Mouse (Mus musculus): ENCODE results near the gene Coq4. TPM values are rescaled to one million over a fixed set of nuclear protein-coding genes. Genes with fewer than 3 reads are reported as not detected.

Gene Coq4
- polyA plus RNA-seq, 1 experiment from 2014 or later, result 11.4 TPM

DNA sequence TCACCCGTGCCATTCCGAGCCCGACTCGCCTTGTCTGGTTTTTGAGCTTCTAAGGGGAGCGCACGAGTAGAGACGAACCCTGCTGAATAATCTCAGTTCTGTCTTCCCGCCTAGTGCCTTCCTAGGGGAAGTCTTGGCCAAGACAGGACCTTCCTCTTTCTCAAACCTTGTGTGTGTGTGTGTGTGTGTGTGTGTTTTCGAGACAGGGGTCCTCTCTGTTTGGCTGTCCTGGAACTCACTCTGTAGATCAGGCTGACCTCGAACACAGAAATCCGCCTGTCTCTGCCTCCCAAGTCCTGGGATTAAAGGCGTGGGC, 40.4 kb downstream of the Coq4 start:
- H3K27me3 ChIP-seq, result no peaks in the 10 kb centered on the region
- H3K9ac ChIP-seq, result peak overlapping the region; percentile 75
- H3K27ac ChIP-seq (replicated peaks), result peak overlapping the region; percentile 68; the same call in 1 of the 2 replicates
- ATAC-seq (ENCODE audit: insufficient read depth), result peak; percentile 20; the same call in 1 of the 2 replicates
- H3K36me3 ChIP-seq (replicated peaks), result peaks cover 7% of the 10 kb centered on the region
- H3K4me3 ChIP-seq (replicated peaks), result peak overlapping the region; percentile 87
- under 1% methylated on average over 12 of the region's 12 CpGs for WGBS (ENCODE audit: insufficient replicate concordance)
- peak overlapping the region; percentile 80 for H3K4me2 ChIP-seq
- peaks cover 30% of the 10 kb centered on the region for H3K4me1 ChIP-seq (replicated peaks)
- no peaks in the 10 kb centered on the region for H3K9me3 ChIP-seq (replicated peaks)

DNA sequence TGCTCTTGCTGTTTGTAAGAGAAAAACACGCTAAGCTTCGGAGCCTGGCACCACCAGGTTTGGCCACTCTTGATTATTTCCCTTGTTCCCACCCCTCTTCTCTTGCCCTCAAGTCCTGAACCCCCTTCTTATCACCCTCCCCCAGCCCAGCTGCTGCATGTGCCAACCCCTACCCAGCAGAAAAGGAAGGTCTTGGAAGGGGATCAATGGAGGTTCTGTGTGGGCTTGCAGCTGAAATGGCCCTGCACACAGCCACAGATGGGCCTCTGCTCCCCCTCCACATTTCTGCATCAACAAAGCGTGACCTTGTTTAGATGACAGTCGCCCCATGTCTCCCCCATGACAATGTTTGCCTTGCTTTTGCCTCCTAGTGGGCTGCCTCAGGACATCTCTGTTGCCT, 43.8 kb downstream of the Coq4 start:
- no peak overlapping the region for H3K27ac ChIP-seq (replicated peaks)
- H3K27me3 ChIP-seq, result no peaks in the 10 kb centered on the region
- H3K4me2 ChIP-seq, result no peak overlapping the region
- no peaks in the 10 kb centered on the region for H3K9me3 ChIP-seq (replicated peaks)
- 86% methylated on average over 4 of the region's 4 CpGs for WGBS (ENCODE audit: insufficient replicate concordance)
- H3K9ac ChIP-seq, result no peak overlapping the region
- no peak overlapping the region for H3K4me3 ChIP-seq (replicated peaks)
- peaks cover 24% of the 10 kb centered on the region for H3K4me1 ChIP-seq (replicated peaks)
- peaks cover 22% of the 10 kb centered on the region for H3K36me3 ChIP-seq (replicated peaks)
- ATAC-seq (ENCODE audit: insufficient read depth), result no peak

DNA sequence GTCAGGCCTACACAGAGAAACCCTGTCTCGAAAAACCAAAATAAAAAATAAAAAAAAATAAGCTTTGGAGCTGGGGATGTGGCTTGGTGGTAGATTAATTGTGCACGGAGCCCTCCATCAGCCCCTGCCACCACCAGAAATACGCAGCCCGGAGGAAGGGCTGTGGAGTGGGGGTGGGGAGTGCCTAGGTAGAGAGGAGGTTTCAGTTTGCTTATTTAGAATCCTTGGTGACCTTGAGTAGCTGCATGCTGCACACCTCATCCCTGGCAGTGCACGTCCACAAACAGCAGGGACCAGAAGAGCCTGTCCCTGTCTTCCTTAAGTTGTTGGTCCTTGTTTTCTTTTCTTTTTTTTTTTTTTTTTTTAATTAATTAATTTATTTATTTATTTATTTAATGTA, 46.5 kb downstream of the Coq4 start:
- H3K4me2 ChIP-seq, result no peak overlapping the region
- H3K4me1 ChIP-seq (replicated peaks), result peaks cover 7% of the 10 kb centered on the region; the same call in 1 of the 2 replicates
- H3K9ac ChIP-seq, result no peak overlapping the region
- no peak for ATAC-seq (ENCODE audit: insufficient read depth)
- H3K9me3 ChIP-seq (replicated peaks), result no peaks in the 10 kb centered on the region
- no peaks in the 10 kb centered on the region for H3K27me3 ChIP-seq
- H3K4me3 ChIP-seq (replicated peaks), result no peak overlapping the region
- peaks cover 31% of the 10 kb centered on the region for H3K36me3 ChIP-seq (replicated peaks)
- H3K27ac ChIP-seq (replicated peaks), result no peak overlapping the region
- WGBS (ENCODE audit: insufficient replicate concordance), result 78% methylated on average over 5 of the region's 5 CpGs

DNA sequence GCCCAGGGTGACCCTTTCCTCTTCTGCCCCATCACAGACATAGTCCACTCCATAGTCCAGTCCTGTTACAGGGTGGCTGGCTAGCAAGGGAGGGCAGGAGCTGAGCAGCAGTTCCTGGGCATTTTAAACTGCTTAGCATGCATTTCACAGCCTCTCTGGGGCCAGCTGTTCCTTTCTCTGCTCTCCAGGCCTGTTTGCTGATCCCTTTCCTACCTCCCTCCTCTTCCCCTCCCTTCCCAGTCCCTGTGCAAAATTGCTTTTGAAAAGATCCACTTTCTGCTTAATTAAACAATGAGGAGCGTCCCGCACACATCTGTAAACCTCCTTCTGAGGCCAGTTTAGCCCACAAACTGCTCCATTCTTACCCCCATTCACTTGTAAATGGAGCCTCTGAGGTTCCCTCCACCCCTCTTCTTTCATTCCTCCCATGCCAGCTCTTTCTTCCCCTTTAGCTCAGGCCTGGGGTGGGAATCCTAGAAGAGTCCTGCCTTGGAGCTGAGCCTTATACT, 48.2 kb downstream of the Coq4 start:
- no peaks in the 10 kb centered on the region for H3K27me3 ChIP-seq
- H3K4me3 ChIP-seq (replicated peaks), result no peak overlapping the region
- no peaks in the 10 kb centered on the region for H3K9me3 ChIP-seq (replicated peaks)
- H3K36me3 ChIP-seq (replicated peaks), result peaks cover 33% of the 10 kb centered on the region
- no peaks in the 10 kb centered on the region; the same call in 1 of the 2 replicates for H3K4me1 ChIP-seq (replicated peaks)
- 87% methylated on average over 2 of the region's 2 CpGs for WGBS (ENCODE audit: insufficient replicate concordance)
- H3K9ac ChIP-seq, result no peak overlapping the region
- ATAC-seq (ENCODE audit: insufficient read depth), result no peak
- no peak overlapping the region for H3K27ac ChIP-seq (replicated peaks)
- H3K4me2 ChIP-seq, result no peak overlapping the region

DNA sequence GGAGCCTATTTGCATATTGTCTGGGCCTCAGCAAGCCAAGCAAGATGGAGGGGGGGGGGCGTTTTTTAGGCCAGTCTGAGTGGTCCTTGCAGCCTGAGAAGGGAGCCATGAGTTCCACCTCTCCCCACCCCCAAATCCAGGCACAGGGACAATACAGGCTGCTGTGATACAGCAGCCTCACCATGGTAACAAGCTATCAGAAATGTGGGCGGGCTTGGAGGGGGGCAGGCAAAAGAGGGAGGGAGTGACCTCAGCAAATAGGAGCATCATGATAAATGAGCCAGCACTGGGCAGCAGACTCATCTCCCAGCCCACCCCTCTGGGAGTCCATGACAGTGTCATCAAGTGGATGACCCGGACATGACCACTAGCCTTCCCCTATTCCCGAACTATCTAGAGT, 52.2 kb downstream of the Coq4 start:
- no peak overlapping the region for H3K27ac ChIP-seq (replicated peaks)
- peaks cover 45% of the 10 kb centered on the region for H3K36me3 ChIP-seq (replicated peaks)
- no peaks in the 10 kb centered on the region for H3K4me1 ChIP-seq (replicated peaks)
- no peaks in the 10 kb centered on the region for H3K9me3 ChIP-seq (replicated peaks)
- 45% methylated on average over 4 of the region's 4 CpGs for WGBS (ENCODE audit: insufficient replicate concordance)
- peaks cover 15% of the 10 kb centered on the region for H3K27me3 ChIP-seq
- H3K9ac ChIP-seq, result no peak overlapping the region
- H3K4me2 ChIP-seq, result no peak overlapping the region
- no peak overlapping the region for H3K4me3 ChIP-seq (replicated peaks)
- no peak for ATAC-seq (ENCODE audit: insufficient read depth)

DNA sequence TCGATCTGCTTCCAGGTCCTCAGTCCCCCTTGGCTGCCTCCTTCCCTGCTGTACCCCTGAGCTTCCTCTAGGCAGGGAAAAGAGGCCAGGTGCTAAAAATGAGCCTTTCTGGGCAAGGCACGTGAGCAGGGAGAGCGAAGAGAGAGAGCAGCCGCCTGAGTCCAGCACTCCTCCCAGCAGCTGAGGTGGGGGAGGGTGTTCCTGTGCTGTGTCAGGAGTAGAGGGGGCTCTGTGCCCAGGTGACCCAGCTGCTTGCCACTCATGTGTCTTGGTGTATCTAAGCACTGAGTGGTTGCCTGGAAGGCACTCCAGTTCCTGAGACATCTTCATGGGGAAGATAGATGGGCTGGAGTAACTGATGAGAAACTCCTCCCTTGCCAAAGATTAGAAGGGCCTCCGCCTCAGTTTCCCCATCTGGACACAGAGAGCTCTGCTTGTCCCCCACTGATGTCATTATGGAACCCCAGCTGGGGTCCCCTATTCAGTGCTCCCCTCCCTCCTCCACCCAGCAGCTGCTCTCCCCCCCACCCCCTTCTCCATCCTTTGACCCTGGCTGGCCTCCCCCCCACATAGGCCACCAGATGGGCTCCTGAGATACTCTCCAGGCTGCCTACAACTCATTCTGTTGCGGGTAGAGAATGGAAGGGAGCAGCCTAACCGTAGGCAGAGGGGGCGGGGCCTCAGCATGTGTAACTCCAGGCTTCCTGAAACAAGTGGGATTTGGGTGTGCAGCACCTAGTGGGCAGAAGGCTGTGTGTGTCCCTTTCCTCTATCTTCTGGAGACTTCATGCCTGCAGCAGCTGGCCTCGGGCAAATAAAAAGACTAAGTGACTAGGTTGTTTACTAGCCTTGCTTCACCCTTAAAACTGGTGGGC, 56.2 kb downstream of the Coq4 start:
- Histone ChIP-seq H3K36me3 (replicated peaks) (peaks cover 41% of the 10 kb centered on the region), H3K27ac (replicated peaks) (no peak overlapping the region), H3K4me1 (replicated peaks) (peaks cover 6% of the 10 kb centered on the region; the same call in 1 of the 2 replicates), H3K4me2 (no peak overlapping the region), H3K9ac (no peak overlapping the region), H3K9me3 (replicated peaks) (no peaks in the 10 kb centered on the region), H3K27me3 (peaks cover 53% of the 10 kb centered on the region), H3K4me3 (replicated peaks) (no peak overlapping the region)
- no peak for ATAC-seq (ENCODE audit: insufficient read depth)
- WGBS (ENCODE audit: insufficient replicate concordance), result 67% methylated on average over 9 of the region's 9 CpGs

DNA sequence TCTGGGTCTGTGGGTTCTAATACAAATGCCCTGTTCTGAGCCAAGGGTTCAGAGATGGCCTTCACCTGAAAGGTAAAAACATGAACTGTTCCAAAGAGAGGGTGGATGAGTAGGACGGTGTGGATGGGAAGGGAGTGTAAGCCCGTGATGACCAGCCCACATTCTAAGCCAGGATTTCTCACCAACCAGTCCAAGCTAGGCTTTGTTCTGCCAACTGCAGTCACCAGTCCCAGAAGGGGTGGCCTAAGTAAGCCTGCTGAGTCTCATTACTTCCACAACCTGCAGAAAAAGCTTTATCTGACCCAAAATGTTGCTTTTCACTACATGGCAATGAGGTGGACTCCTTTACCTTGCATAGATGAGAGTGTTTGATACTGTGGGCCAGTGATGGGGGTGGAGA, 56.8 kb downstream of the Coq4 start:
- Histone ChIP-seq H3K4me3 (replicated peaks) (no peak overlapping the region), H3K4me1 (replicated peaks) (peaks cover 6% of the 10 kb centered on the region; the same call in 1 of the 2 replicates), H3K9me3 (replicated peaks) (no peaks in the 10 kb centered on the region), H3K27ac (replicated peaks) (no peak overlapping the region), H3K27me3 (peaks cover 60% of the 10 kb centered on the region), H3K9ac (no peak overlapping the region), H3K4me2 (no peak overlapping the region), H3K36me3 (replicated peaks) (peaks cover 35% of the 10 kb centered on the region)
- no peak for ATAC-seq (ENCODE audit: insufficient read depth)
- 79% methylated on average over 2 of the region's 2 CpGs for WGBS (ENCODE audit: insufficient replicate concordance)

DNA sequence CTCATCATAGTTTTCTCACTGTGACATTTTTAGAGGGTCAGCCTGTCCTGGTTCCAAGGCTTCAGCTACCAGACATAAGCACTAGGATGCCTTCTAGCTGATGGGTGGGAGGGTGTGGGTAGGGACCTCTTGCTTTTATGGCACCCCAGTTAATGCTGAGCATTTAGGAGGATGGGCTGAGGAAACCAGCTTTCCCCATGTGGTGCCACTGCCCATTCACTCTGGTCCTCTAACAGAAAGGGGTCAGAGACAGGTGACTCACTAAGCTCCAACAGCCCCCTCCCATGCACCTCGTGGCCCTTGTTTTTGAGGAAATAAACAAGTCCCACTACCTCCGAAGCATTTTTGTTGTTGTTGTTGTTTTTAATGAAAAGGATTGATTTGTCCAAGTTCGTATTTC, 57.4 kb downstream of the Coq4 start:
- WGBS (ENCODE audit: insufficient replicate concordance), result 45% methylated on average over 3 of the region's 3 CpGs
- no peak overlapping the region for H3K4me3 ChIP-seq (replicated peaks)
- H3K4me1 ChIP-seq (replicated peaks), result peaks cover 6% of the 10 kb centered on the region; the same call in 1 of the 2 replicates
- peaks cover 35% of the 10 kb centered on the region for H3K36me3 ChIP-seq (replicated peaks)
- ATAC-seq (ENCODE audit: insufficient read depth), result no peak
- H3K9me3 ChIP-seq (replicated peaks), result no peaks in the 10 kb centered on the region
- H3K4me2 ChIP-seq, result no peak overlapping the region
- no peak overlapping the region for H3K9ac ChIP-seq
- H3K27me3 ChIP-seq, result peaks cover 61% of the 10 kb centered on the region
- no peak overlapping the region for H3K27ac ChIP-seq (replicated peaks)

DNA sequence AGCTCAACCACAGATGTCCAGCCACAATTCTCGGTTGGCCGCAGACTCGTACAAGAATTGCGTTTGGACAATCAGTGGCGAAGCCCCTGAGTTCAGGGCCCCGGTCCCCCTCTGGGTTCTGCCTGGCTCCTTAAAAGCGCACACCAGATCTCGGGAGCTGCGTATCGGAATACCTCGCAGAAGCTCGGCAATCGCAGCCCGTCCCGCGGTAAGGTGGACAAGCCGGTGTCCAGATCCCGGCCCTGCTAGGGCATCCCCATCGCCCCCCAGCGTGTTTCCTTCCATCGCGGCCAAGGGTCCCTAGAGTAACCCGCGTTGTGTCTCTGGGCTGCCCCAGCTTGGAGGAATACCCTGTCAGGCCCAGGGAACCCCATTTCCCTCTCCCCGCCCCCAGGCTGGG, 58.3 kb downstream of the Coq4 start:
- H3K9me3 ChIP-seq (replicated peaks), result no peaks in the 10 kb centered on the region
- H3K36me3 ChIP-seq (replicated peaks), result peaks cover 35% of the 10 kb centered on the region
- H3K27me3 ChIP-seq, result peaks cover 61% of the 10 kb centered on the region
- peaks cover 6% of the 10 kb centered on the region; the same call in 1 of the 2 replicates for H3K4me1 ChIP-seq (replicated peaks)
- ATAC-seq (ENCODE audit: insufficient read depth), result no peak
- no peak overlapping the region for H3K4me2 ChIP-seq
- no peak overlapping the region for H3K9ac ChIP-seq
- no peak overlapping the region for H3K27ac ChIP-seq (replicated peaks)
- peak overlapping the region; percentile 8; the same call in 1 of the 2 replicates for H3K4me3 ChIP-seq (replicated peaks)
- 44% methylated on average over 25 of the region's 25 CpGs for WGBS (ENCODE audit: insufficient replicate concordance)

DNA sequence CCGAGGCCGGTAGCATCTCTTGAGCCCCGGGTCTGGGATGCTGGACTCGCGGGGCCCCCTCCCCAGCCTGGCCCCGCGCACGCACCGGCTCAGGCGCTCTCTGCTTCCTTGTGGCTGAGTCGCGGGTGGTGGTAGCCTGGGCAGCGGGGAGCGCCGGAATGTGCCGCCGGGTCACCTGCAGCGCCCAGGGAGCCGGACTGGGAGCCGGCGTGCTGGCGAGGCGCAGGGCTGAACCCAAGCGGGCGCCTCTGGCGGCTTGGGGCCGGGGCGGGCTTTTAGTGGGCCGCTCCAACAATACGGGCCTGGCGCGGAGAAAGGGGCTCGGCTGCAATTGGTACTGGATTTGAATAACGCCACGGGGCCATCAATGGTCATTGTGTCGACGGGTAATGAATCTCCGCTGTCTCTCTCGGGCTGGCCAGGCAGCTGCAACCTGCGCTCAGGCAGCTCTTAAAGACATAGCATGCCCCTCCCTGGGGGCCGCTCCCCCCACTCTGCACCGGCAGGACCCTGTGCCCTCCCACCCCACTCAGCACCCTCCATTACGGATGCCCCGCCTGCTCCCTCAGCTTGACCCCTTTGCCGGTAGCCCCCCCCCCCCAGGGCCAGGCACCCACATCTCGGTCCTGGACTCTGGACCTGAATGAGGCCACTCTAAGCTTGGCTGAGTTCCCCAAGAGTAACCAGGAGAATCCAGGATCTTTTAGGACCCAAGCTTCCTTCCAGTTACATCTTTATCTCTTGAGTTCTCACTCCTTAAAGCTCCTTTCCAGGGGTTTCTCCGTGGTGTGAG, 59.0 kb downstream of the Coq4 start:
- no peak for ATAC-seq (ENCODE audit: insufficient read depth)
- Histone ChIP-seq H3K9me3 (replicated peaks) (no peaks in the 10 kb centered on the region), H3K4me1 (replicated peaks) (peaks cover 6% of the 10 kb centered on the region; the same call in 1 of the 2 replicates), H3K4me3 (replicated peaks) (peak overlapping the region; percentile 8; the same call in 1 of the 2 replicates), H3K27ac (replicated peaks) (no peak overlapping the region), H3K9ac (no peak overlapping the region), H3K27me3 (peaks cover 61% of the 10 kb centered on the region), H3K4me2 (peak overlapping the region; percentile 5; the same call in 1 of the 2 replicates), H3K36me3 (replicated peaks) (peaks cover 33% of the 10 kb centered on the region)
- 30% methylated on average over 47 of the region's 47 CpGs for WGBS (ENCODE audit: insufficient replicate concordance)

DNA sequence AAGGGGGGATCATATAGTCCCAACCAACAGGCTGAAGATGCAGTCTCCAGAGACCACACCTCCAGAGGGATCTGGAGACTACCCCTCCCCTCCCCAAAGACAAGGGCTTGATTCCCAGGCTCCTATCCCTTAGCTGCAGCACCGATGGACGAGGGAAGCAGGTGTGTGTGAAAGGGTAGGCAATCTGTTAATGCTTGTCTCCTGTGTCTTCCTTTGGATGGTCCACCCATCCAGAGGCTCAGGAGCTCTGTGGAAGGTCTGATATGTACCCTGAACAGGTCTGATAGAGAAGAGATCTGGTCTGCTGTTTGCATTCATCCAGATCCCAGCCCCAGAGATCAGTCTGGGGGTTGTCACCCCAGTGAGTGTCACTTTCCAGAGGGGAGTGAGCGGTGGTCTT, 59.6 kb downstream of the Coq4 start:
- Histone ChIP-seq H3K27ac (replicated peaks) (no peak overlapping the region), H3K36me3 (replicated peaks) (peaks cover 26% of the 10 kb centered on the region), H3K4me3 (replicated peaks) (no peak overlapping the region), H3K4me2 (no peak overlapping the region), H3K27me3 (peaks cover 61% of the 10 kb centered on the region), H3K9ac (no peak overlapping the region), H3K9me3 (replicated peaks) (no peaks in the 10 kb centered on the region), H3K4me1 (replicated peaks) (peaks cover 6% of the 10 kb centered on the region; the same call in 1 of the 2 replicates)
- ATAC-seq (ENCODE audit: insufficient read depth), result no peak
- 50% methylated on average over 3 of the region's 3 CpGs for WGBS (ENCODE audit: insufficient replicate concordance)
